Comparison of ENCODE assay signal across 8 mouse cellular contexts in the genomic region with DNA sequence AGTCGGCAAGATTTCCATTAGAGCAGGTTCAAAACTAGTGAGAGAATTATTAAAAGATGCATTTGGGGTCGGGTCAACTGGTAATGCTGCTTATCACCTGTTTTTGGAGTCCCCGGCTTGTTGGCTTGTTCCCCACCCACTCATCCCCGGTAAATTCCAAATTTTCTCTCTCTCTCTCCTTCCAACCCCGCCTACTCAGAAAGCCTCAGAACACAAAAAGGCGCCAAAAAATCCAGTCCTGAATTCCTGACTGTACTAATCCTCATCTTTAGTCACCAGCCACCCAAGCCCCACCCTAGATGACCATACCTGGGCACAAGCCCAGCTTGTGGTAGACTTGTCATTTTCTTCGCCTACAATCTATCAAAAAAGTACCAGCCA. TPM values are rescaled to one million over a fixed set of nuclear protein-coding genes. Genes with fewer than 3 reads are reported as not detected.
DNase-seq lines count a peak whose midpoint lies in the region; ATAC-seq and TF ChIP-seq lines count a peak whose summit lies in the region.

No protein-coding gene starts in this region.

- H3ac ChIP-seq in myocyte (ENCODE audit: control insufficient read depth, insufficient read length), result peak overlapping the region; percentile 82

- peak; percentile 19 for DNase-seq in adrenal gland, postnatal 10 days
- DNase-seq in adrenal gland, postnatal 25 days, result no peak
- DNase-seq in lung, postnatal 36 days, result no peak
- no peak for DNase-seq in forebrain, embryonic 11.5 days (ENCODE audit: low spot score)
- DNase-seq in kidney, postnatal 10 days, result peak; percentile 13
- DNase-seq in frontal cortex, postnatal 14 days (ENCODE audit: low spot score in 2 of 2), result no peak

- WGBS in lung, embryonic 15.5 days, result 10% methylated on average over 7 of the region's 7 CpGs
- WGBS in forebrain, embryonic 11.5 days, result 5% methylated on average over 7 of the region's 7 CpGs

- peak overlapping the region; percentile 67 for H3K4me2 ChIP-seq in lung, embryonic 15.5 days
- H3K4me2 ChIP-seq in forebrain, embryonic 11.5 days (ENCODE audit: low read depth, low read length, severe bottlenecking), result peak overlapping the region; percentile 59
- peak overlapping the region; percentile 83 for H3K4me2 ChIP-seq in myocyte (ENCODE audit: low read depth)

- no peak for TF ChIP-seq POLR2A in myocyte (IDR thresholded peaks at IDR 0.05; ENCODE audit: insufficient read length, low read depth)

- no peaks in the 10 kb centered on the region for H3K9me3 ChIP-seq in lung, embryonic 15.5 days
- H3K9me3 ChIP-seq in forebrain, embryonic 11.5 days (ENCODE audit: control insufficient read depth, low read length), result no peaks in the 10 kb centered on the region

- peaks cover 28% of the 10 kb centered on the region for H3K4me1 ChIP-seq in lung, embryonic 15.5 days
- peaks cover 5% of the 10 kb centered on the region; the same call in 1 of the 2 replicates for H3K4me1 ChIP-seq in forebrain, embryonic 11.5 days (replicated peaks; ENCODE audit: control insufficient read depth, insufficient read depth, low read length)

- peak overlapping the region; percentile 93 for H3K4me3 ChIP-seq in lung, embryonic 15.5 days
- H3K4me3 ChIP-seq in forebrain, embryonic 11.5 days (ENCODE audit: low read depth, low read length), result peak overlapping the region; percentile 100
- peak overlapping the region; percentile 96 for H3K4me3 ChIP-seq in myocyte

- H3K36me3 ChIP-seq in lung, embryonic 15.5 days, result no peaks in the 10 kb centered on the region
- H3K36me3 ChIP-seq in forebrain, embryonic 11.5 days (ENCODE audit: control insufficient read depth, insufficient read depth, low read length), result no peaks in the 10 kb centered on the region
- no peaks in the 10 kb centered on the region for H3K36me3 ChIP-seq in myocyte (ENCODE audit: control insufficient read depth, insufficient read depth)

- H3K27me3 ChIP-seq in lung, embryonic 15.5 days, result no peaks in the 10 kb centered on the region
- H3K27me3 ChIP-seq in forebrain, embryonic 11.5 days (ENCODE audit: control insufficient read depth, insufficient read depth, low read length), result no peaks in the 10 kb centered on the region
- no peaks in the 10 kb centered on the region for H3K27me3 ChIP-seq in myocyte (ENCODE audit: control insufficient read depth, insufficient read depth, insufficient read length)

- H3K79me2 ChIP-seq in myocyte (ENCODE audit: control insufficient read depth, insufficient read depth), result peaks cover 38% of the 10 kb centered on the region

- H3K27ac ChIP-seq in lung, embryonic 15.5 days, result peak overlapping the region; percentile 99
- peak overlapping the region; percentile 99 for H3K27ac ChIP-seq in forebrain, embryonic 11.5 days (ENCODE audit: low read depth, low read length)

- H3K9ac ChIP-seq in lung, embryonic 15.5 days, result peak overlapping the region; percentile 67
- H3K9ac ChIP-seq in forebrain, embryonic 11.5 days (ENCODE audit: low read length), result peak overlapping the region; percentile 87

- no peak for ATAC-seq in lung, embryonic 15.5 days (ENCODE audit: borderline replicate concordance, extremely low read depth, low FRiP score, low TSS enrichment)
- no peak for ATAC-seq in forebrain, embryonic 11.5 days (replicated peaks; ENCODE audit: low FRiP score)

TF ChIP-seq in myocyte, 11 proteins besides CTCF, POLR2A, EP300 and RAD21:
- TF ChIP-seq REST (IDR thresholded peaks at IDR 0.05; ENCODE audit: insufficient read depth, insufficient read length), result no peak
TF ChIP-seq in myocyte: peak in this region for 0.

RNA-seq across cellular contexts. Expression of a gene that starts 0.9 kb away (rescaled TPM):
- total RNA-seq in adrenal gland, postnatal 10 days (2021), result 10 to 100 TPM; 64.3 to 83.7 TPM
- total RNA-seq in adrenal gland, postnatal 25 days (2021), result 81.6 and 89.4 TPM in 2 replicates
- polyA plus RNA-seq in lung, embryonic 15.5 days (2015; fragmentation: Nextera tagmentation; extraction: Ambion mirVana), result 125 and 126 TPM in 2 replicates
- 183 and 185 TPM in 2 replicates for polyA plus RNA-seq in forebrain, embryonic 11.5 days (2014; fragmentation: Nextera tagmentation; extraction: Ambion mirVana)
- polyA plus RNA-seq in myocyte (2012; fragmentation: generic; extraction: Trizol), result 40.4 TPM

RNA-seq across cellular contexts. Expression of a gene that starts 46.4 kb away (rescaled TPM):
- total RNA-seq in adrenal gland, postnatal 10 days (2021), result 10 to 100 TPM in 1 of 2 experiments, 1 to 10 TPM in 1; 9.7 to 11.4 TPM
- total RNA-seq in adrenal gland, postnatal 25 days (2021), result 10.1 and 14.8 TPM in 2 replicates
- polyA plus RNA-seq in lung, embryonic 15.5 days (2015; fragmentation: Nextera tagmentation; extraction: Ambion mirVana), result 12.6 and 13.6 TPM in 2 replicates
- 50.0 and 53.2 TPM in 2 replicates for polyA plus RNA-seq in forebrain, embryonic 11.5 days (2014; fragmentation: Nextera tagmentation; extraction: Ambion mirVana)
- 9.7 TPM for polyA plus RNA-seq in myocyte (2012; fragmentation: generic; extraction: Trizol)

Comparison
In these comparisons a context has a peak if more than half of its experiments do, and no peak if none do; other contexts are left out.
1. DNase-seq: peak in adrenal gland, postnatal 10 days (single experiment) and kidney, postnatal 10 days (single experiment); none in adrenal gland, postnatal 25 days (single experiment), lung, postnatal 36 days (single experiment), forebrain, embryonic 11.5 days (single experiment) and frontal cortex, postnatal 14 days (0 of 2).
2. Peak in every context shown above with its lines, with median percentiles within 50 percentile points of each other: H3K4me2 ChIP-seq and H3K4me3 ChIP-seq.